Mouse (Mus musculus) heart, adult 2 months (tissue): Measurements from ENCODE around the gene Slc2a13.

Experiments
- CTCF ChIP-seq: fragments of 200-600 bp; IDR thresholded peaks from 2 replicates; pipeline ENCODE4 v1.8.1; 2022; ENCODE audit warnings: antibody characterized with exemption, mild to moderate bottlenecking, moderate library complexity
- EP300 ChIP-seq: fragments of 200-500 bp; IDR thresholded peaks from 2 replicates; pipeline ENCODE4 v1.6.1; 2011; ENCODE audit warnings: low read depth, low read length, control low read depth; ENCODE audit not compliant: insufficient read depth
- POLR2A ChIP-seq: fragments of 200-500 bp; IDR thresholded peaks from 2 replicates; pipeline ENCODE4 v1.6.1; 2011; ENCODE audit warnings: mild to moderate bottlenecking, low read depth, low read length, control low read depth; ENCODE audit not compliant: insufficient read depth

DNA sequence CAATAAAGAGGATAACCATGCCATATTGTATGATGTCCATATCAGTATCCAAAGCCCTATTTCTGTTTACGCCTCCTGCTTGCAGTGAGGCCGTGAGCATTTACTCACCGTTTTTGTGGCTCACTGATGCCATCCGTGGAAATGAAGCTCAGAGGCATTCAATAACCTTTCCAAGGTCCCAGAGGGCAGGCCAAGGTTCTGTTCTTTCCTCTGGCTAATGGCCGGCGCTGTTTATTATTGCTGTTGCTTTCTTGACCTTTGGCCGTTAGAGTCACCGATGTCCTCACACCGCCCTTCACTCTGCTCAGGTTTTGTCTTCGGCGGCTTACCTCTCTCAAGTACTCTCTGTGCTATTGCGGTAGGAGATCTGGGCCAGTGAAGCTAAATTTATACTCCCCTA is 43.0 kb upstream of the Slc2a13 start:
- TF ChIP-seq EP300, result no peak
- no peak for TF ChIP-seq CTCF
- no peak for TF ChIP-seq POLR2A
